Mouse (Mus musculus) ES-Bruce4 (cell line): ENCODE results near the gene Iqgap3.

Experiments used
- CTCF ChIP-seq: IDR thresholded peaks from one replicate; pipeline ENCODE4 v1.8.1; 2011; ENCODE audit warnings: low read depth, low read length
- EP300 ChIP-seq: IDR thresholded peaks from 2 replicates; pipeline ENCODE4 v1.6.1; 2011; ENCODE audit warnings: low read depth, low read length; ENCODE audit not compliant: insufficient read depth

DNA sequence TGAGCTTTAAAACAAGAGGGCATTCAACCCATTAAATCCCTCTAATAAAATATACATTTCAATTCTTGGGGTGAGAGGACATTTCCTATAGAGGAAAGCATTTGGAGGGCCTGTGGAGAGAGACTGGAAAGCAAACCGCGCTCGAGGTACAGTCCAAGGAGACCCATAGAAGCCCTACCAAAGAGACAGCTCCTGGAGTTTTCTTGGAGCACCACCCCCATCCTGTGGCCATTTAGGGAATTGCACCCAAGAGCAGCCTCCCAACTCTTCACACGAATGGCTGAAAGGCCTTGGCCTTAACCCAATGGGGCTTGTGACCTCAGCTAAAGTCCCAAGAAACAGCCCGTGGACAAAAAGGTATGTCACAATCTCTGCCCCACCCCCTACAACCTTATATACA, 10.0 kb upstream of the Iqgap3 start:
- TF ChIP-seq EP300 = no peak
- peak; percentile 78 for TF ChIP-seq CTCF
